ENCODE assay signal across 8 mouse cellular contexts in the genomic region with DNA sequence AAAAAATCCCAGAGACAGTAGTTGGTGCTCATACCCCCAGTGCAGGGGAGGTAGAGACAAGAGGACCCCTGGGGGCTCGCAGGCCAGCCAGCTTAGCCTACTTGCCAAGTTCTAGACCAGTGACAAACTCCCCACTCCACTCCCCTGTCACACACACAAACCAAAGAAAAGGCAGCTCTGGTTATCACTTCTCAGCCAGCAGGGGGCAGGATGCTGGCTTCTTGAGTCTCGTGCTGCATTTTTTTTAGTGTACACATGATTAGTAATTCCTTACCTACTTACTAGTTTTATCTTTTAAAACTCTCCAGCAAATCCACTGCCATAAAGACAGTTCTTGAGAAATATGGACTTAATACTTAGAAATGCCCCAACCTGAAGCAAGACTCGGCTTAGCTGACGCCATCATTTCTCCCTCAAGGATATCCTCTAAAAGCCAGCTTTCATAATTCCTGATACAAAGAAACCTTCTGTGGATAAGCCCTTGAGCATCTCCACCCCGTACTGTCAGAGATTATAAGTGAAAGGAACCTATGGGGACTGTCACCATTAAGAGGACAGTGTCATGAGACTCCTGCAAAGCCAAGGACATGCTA. TPM values are rescaled to one million over a fixed set of nuclear protein-coding genes. Genes with fewer than 3 reads are reported as not detected.
DNase-seq lines count a peak whose midpoint lies in the region.

No protein-coding gene starts in this region.

- peak; percentile 39 to 51 for DNase-seq in cerebellum, postnatal 14 days
- DNase-seq in cerebellum, adult 9-11 months: no peak
- peak; percentile 46 to 55 for DNase-seq in left cerebral cortex, postnatal 25 days (ENCODE audit: low spot score in 2 of 2)
- DNase-seq in left cerebral cortex, postnatal 4 days: no peak
- DNase-seq in Muller cell, postnatal 12 days (ENCODE audit: inconsistent ontology term): peak; percentile 20
- DNase-seq in kidney, postnatal 10 days: peak; percentile 53
- DNase-seq in thymus, postnatal 25 days: peak; percentile 44
- DNase-seq in layer of hippocampus, adult 9-11 months: no peak

- intact Hi-C loops in left cerebral cortex, postnatal 25 days (cut with DNase I): loop anchor here (2.0 kb wide), 1 partner anchor 179 kb away; no protein-coding TSS in a partner anchor
- intact Hi-C loops in left cerebral cortex, postnatal 4 days (cut with DNase I): no loop called here

RNA-seq across cellular contexts. Expression of gene Panx1, which starts 11.6 kb away (rescaled TPM):
- 10 to 100 TPM; 37.7 to 38.8 TPM for total RNA-seq in left cerebral cortex, postnatal 25 days (2021)
- 100 to 1,000 TPM; 131 to 140 TPM for total RNA-seq in left cerebral cortex, postnatal 4 days (2021)

Comparison
In these comparisons a context has a peak if more than half of its experiments do, and no peak if none do; other contexts are left out.
1. DNase-seq: peak in cerebellum, postnatal 14 days (2 of 2), left cerebral cortex, postnatal 25 days (2 of 2), Muller cell, postnatal 12 days (single experiment), kidney, postnatal 10 days (single experiment) and thymus, postnatal 25 days (single experiment); none in cerebellum, adult 9-11 months (single experiment), left cerebral cortex, postnatal 4 days (single experiment) and layer of hippocampus, adult 9-11 months (single experiment).